Mouse (Mus musculus) cerebellum, adult 2 months (tissue): ENCODE measurements at regions not wholly inside any gene's neighbourhood (a gene's known extent, or its start where the extent isn't known, plus 50 kb on each side); places are given as distances from the start of the nearest gene placed in this dataset.
A peak's percentile ranks its signal among the peaks of the same experiment; 100 is the strongest.
"Not testable (repeated sequence)": the region's sequence is repeated elsewhere in the genome, so short reads cannot be mapped to it uniquely, and the experiment has no call there.

Source experiments
- DNase-seq, 2 experiments: peaks; one replicate each; pipeline ENCODE4 v3.0.0; 2021
- H3K27ac ChIP-seq: fragments of 200-500 bp; 2 replicates; pipeline ENCODE4 v1.5.1; 2012; ENCODE audit warnings: low read length, control low read depth, inconsistent platforms; ENCODE audit not compliant: insufficient read depth
- H3K27me3 ChIP-seq: fragments of 200-500 bp; 2 replicates; pipeline ENCODE4 v1.6.1; 2012; ENCODE audit warnings: inconsistent platforms, mild to moderate bottlenecking, low read length, moderate library complexity; ENCODE audit not compliant: control insufficient read depth, insufficient read depth
- H3K4me1 ChIP-seq: fragments of 200-500 bp; 2 replicates; pipeline ENCODE4 v1.6.1; 2011; ENCODE audit warnings: low read length; ENCODE audit not compliant: control insufficient read depth, insufficient read depth
- H3K4me3 ChIP-seq: fragments of 200-500 bp; replicated peaks from 2 replicates; pipeline ENCODE3; 2011; ENCODE audit warnings: mild to moderate bottlenecking, low read depth, low read length, control low read depth; ENCODE audit not compliant: insufficient read depth
- CTCF ChIP-seq: fragments of 200-500 bp; IDR thresholded peaks from 2 replicates; pipeline ENCODE4 v1.5.1; 2011; ENCODE audit warnings: low read depth, mild to moderate bottlenecking, control low read depth, low read length, moderate library complexity, borderline replicate concordance; ENCODE audit not compliant: insufficient read depth
- POLR2A ChIP-seq: fragments of 200-500 bp; IDR thresholded peaks from 2 replicates; pipeline ENCODE4 v1.6.1; 2011; ENCODE audit warnings: low read length, control low read depth, borderline replicate concordance; ENCODE audit not compliant: insufficient read depth
- WGBS: fragments of 180-500 bp; shearing (Covaris S2); methylation state at CpG from one replicate; pipeline ENCODE4 v1.1.7; 2018; 5-methylcytosine and 5-hydroxymethylcytosine counted together

- Histone ChIP-seq H3K27ac (no peak overlapping the region), H3K4me3 (no peak overlapping the region), H3K27me3 (no peaks in the 10 kb centered on the region), H3K4me1 (no peaks in the 10 kb centered on the region)
- WGBS: 76% methylated on average over 5 of the region's 5 CpGs
- no peak for DNase-seq
- no peak for TF ChIP-seq POLR2A
- TF ChIP-seq CTCF: no peak
Measured at GRCm38 (mm10) chr2:149283274-149283673, 121.6 kb upstream of the Cst10 start.

GRCm38 (mm10) chr2:149284199-149284598, 120.7 kb upstream of the Cst10 start:
- no peak for TF ChIP-seq CTCF
- H3K4me3 ChIP-seq: no peak overlapping the region
- 50% methylated on average over 1 of the region's 1 CpGs for WGBS
- H3K27ac ChIP-seq: no peak overlapping the region
- DNase-seq: no peak
- H3K27me3 ChIP-seq: no peaks in the 10 kb centered on the region
- no peaks in the 10 kb centered on the region for H3K4me1 ChIP-seq

GRCm38 (mm10) chr2:149296936-149297335, 107.9 kb upstream of the Cst10 start:
- DNase-seq, H3K27me3 ChIP-seq, H3K27ac ChIP-seq, H3K4me1 ChIP-seq, H3K4me3 ChIP-seq: not testable (repeated sequence)
- 87% methylated on average over 2 of the region's 2 CpGs for WGBS

- H3K4me3 ChIP-seq: no peak overlapping the region
- no peaks in the 10 kb centered on the region for H3K4me1 ChIP-seq
- TF ChIP-seq CTCF (no peak), POLR2A (no peak)
- WGBS: 78% methylated on average over 1 of the region's 1 CpGs
- no peak overlapping the region for H3K27ac ChIP-seq
- no peak for DNase-seq
- no peaks in the 10 kb centered on the region for H3K27me3 ChIP-seq
Measured at GRCm38 (mm10) chr2:149305553-149305952, 99.3 kb upstream of the Cst10 start.

GRCm38 (mm10) chr2:149350239-149350811, 54.5 kb upstream of the Cst10 start:
- 3% methylated on average over 3 of the region's 3 CpGs for WGBS

More at GRCm38 (mm10) chr2:149350239-149350811, 54.5 kb upstream of the Cst10 start:
- Histone ChIP-seq H3K4me1 (no peaks in the 10 kb centered on the region), H3K27me3 (no peaks in the 10 kb centered on the region), H3K27ac (no peak overlapping the region), H3K4me3 (no peak overlapping the region)
- TF ChIP-seq POLR2A: no peak
- TF ChIP-seq CTCF: peak; percentile 74
- DNase-seq: peak; percentile 18 to 25
